Mouse (Mus musculus): ENCODE measurements around the gene Ap2b1.
A peak's percentile ranks its signal among the peaks of the same experiment; 100 is the strongest.
"Not testable (repeated sequence)": the region's sequence is repeated elsewhere in the genome, so short reads cannot be mapped to it uniquely, and the experiment has no call there.

Ap2b1 gene

DNA sequence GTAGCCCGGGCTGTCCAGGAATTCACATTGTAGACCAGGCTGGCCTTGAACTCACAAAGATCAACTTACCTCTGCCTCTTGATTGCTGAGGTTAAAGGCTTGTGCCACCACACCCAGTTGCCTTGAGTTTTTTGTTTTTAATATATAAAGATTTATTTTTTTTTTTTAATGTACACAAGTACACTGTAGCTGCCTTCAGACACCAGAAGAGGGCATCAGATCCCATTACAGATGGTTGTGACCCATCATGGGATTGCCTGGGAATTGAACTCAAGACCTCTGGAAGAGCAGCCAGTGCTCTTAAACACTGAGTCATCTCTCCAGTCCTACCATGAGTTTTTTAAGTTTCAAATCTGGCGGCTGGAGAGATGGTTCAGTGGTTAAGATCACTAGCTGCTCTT lies 2.6 kb downstream of the Ap2b1 start:
- no peak for DNase-seq (ENCODE audit: low spot score)

DNA sequence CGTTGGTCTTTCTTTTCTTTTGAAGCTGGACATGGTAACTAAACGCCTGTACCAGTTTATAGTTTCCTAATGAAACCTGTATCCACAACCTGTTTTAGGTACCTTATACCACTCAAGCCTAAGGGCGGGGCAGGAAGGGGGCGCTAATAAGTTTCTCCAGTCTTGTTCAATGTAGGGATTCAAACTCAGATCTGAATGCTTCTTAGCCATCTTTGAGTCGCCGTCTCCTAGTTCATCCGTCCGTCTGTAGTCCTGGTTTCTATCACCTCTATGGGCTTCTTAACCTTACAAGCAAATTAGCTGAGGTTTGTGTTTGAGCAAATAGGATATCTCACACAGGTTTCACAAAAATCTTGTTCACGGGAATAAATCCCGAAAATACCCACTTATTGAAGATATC lies 3.3 kb downstream of the Ap2b1 start:
- no peak for DNase-seq (ENCODE audit: low spot score)

GRCm38 (mm10) chr11:83302526-83303251 lies 3.9 kb downstream of the Ap2b1 start, which contains the start of gene Pex12:
Gene Pex12 (minus strand): TSS chr11:83302586.
- DNase-seq (ENCODE audit: low spot score) = peak; percentile 96

DNA sequence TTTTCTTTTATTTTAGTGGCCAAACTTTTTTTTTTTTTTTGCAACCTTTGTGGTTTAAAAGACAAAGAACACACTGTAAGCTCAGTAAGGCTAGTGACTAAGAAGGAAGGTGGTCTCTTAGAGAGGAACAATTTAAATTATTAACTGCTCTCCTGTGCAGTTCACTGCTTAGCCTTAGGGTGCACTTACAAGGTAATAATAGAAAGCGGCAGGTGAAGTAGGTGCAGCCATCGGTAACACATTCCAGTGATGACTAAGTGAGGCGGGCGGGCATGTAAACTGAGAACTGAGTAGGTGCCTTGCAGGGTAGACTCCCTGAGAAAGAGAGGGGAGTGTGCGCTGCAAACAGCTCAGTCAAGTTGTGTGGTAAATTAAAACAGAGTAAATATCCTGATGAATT lies 4.9 kb downstream of the Ap2b1 start:
- DNase-seq (ENCODE audit: low spot score) = no peak

GRCm38 (mm10) chr11:83304485-83304884 lies 5.7 kb downstream of the Ap2b1 start:
- DNase-seq (ENCODE audit: low spot score) = no peak

GRCm38 (mm10) chr11:83306700-83307253 lies 8.0 kb downstream of the Ap2b1 start:
- DNase-seq (ENCODE audit: low spot score) = no peak

DNA sequence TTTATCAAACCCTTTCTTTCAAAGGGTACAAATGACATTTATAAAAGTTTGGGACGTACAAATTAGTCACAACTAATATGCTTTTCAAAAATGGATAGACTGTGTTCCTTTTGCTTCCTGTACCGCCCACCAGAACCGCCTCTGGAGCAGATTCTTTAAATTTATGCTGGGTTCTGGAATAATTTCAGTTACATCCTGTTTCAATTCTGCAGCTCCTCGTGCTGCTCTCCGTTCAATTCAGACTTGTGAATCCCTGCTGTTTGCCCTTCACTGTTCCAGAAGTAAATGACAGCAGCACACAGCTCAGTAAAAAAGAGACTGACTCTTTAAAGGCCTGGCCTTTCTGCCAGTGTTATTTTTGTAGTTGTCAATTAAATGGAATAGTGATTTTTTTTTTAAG lies 13.6 kb downstream of the Ap2b1 start:
- DNase-seq (ENCODE audit: low spot score) = no peak

GRCm38 (mm10) chr11:83319048-83319447 lies 20.2 kb downstream of the Ap2b1 start:
- no peak for DNase-seq (ENCODE audit: low spot score)

GRCm38 (mm10) chr11:83326692-83327091 lies 27.9 kb downstream of the Ap2b1 start:
- DNase-seq (ENCODE audit: low spot score) = not testable (repeated sequence)

GRCm38 (mm10) chr11:83327427-83327826 lies 28.6 kb downstream of the Ap2b1 start:
- peak; percentile 75 for DNase-seq (ENCODE audit: low spot score)

DNA sequence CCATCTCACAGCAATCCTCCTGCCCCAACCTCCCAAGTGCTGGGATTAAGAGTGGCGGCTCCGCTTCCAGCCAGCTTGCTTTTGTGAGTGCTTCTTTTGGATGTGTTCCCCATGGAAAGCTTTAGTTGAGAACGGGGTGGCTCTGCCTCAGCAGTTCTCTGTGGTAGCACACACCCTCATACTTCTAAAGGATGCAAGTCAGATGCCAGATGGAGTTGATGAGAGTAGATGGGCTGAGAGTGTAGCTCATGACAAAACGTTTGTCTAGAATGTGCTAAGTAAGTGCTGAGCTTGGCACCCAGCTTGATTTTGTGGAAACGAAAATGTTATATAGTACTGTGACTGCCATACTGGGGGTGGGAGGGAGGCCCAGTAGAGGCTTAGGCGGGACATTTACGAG lies 37.0 kb downstream of the Ap2b1 start:
- DNase-seq (ENCODE audit: low spot score) = no peak

DNA sequence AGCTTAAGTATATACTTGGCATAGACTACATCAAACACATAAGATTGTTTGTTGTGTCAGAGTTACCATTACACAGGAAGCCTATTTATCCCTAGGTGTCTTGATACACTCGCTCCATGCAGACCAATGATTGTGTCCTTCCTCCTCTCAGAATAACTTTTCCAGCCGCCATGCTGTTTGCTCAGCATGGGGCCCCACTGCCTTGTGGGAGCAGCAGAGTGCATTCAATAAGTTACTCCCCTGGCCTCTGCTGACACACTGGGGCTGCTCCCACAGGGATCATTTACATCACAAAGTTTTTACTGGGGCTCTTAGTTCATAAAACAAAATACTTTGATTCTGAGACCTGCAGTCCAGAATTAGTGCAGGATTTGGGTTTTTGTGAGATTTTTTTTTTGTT lies 40.9 kb downstream of the Ap2b1 start:
- no peak for DNase-seq (ENCODE audit: low spot score)

- DNase-seq (ENCODE audit: low spot score) = no peak
These were observed 43.0 kb downstream of the Ap2b1 start for GRCm38 (mm10) chr11:83341716-83342245.

GRCm38 (mm10) chr11:83355428-83355827 lies 56.6 kb downstream of the Ap2b1 start:
- no peak for DNase-seq (ENCODE audit: low spot score)

DNA sequence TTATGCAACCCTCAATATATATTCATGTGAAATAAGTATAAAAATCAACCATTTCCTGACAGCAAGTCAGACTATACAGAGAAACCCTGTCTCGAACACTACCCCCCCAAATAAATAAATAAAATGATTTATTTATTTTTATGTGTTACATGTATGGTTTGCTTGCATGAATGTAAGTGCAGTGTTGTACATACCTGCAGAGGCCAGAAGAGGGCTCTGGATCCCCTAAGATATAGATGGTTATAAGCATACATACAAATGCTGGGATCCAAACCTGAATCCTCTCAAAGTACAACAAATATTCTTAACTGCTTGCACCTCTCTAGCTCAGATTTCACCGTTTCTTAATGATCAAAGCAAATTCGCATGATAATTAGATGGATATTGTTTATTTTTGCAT lies 58.6 kb downstream of the Ap2b1 start:
- DNase-seq (ENCODE audit: low spot score) = no peak

DNA sequence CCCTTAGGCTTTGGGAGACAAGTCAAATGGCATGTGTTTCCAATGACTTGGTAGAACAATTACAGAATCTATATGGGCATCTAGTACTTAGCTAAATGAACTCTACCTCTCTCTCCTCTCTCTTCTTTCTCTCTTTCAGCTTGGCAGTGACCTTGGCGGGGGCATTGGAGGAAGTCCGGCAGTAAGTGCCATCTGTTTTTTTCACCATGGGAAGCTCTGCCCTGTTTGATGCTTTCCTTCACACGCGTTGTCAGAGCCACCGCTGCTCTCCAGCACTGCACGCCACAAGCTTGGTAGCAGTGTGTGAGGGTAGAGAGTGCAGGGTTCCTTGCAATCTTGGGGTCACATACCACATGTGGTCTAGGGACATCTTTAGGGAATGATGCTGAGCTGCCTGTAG lies 65.8 kb downstream of the Ap2b1 start:
- DNase-seq (ENCODE audit: low spot score) = no peak

GRCm38 (mm10) chr11:83371267-83371666 lies 72.4 kb downstream of the Ap2b1 start:
- DNase-seq (ENCODE audit: low spot score) = no peak

DNA sequence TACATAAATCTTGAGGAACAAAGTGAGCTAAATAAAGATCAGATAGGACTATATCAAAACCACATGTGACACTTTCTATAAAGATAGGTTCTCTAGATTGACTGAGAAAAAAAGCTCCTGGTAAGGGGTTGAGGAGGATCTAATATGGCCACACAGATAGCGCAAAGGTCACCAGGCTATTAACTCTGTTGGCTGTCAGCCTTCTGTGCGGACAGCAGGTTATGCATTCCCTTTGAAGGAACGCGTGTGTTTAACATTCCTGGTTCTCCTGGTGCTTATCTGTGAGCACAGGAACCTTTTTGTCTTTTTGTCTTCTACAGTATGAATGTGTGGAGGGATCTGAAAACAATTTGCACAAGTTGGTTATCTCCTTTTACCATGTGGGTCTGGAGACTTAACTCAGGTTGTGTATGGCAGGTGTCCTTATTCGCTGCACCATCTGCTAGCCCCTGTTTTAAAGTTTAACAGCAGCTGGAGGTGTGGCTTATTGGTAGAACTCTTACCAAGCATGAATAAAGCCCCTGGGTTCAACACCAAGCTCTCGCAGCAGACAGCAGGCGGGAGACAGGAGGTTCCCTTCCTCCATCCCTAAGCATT lies 81.0 kb downstream of the Ap2b1 start:
- DNase-seq (ENCODE audit: low spot score) = no peak

DNA sequence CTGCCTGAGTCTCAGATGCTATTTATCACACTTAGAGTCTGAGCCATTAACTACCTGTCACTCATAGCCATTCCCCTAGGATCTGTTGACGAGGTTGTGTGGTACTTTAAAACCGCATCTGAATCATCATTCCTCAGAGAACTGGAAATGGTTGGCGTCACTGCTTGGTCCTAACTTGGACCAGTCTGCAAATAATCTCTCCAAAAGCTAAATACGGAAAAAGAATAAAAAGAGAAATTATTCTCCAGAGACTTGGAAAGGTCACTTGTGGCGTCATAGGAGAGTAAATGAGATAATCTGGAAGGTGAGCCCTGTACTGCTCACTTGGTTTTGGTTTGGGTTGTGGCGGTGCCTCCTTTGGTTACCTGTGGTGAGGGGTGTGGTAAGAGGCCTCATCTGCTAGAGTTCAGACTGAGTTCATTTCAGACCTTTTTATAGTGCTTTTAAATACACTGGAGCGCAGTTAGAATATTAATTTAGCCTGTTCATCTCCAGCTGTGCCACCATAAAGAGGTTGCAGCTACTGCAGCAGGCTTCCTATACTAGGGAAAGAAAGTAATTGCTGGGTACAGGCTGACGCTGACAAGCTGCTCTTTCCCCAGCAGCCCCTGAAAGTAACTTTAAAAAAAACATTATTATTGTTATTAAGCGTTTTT lies 84.2 kb downstream of the Ap2b1 start:
- DNase-seq (ENCODE audit: low spot score) = no peak

GRCm38 (mm10) chr11:83383532-83383887 lies 84.7 kb downstream of the Ap2b1 start:
- no peak for DNase-seq (ENCODE audit: low spot score)

DNA sequence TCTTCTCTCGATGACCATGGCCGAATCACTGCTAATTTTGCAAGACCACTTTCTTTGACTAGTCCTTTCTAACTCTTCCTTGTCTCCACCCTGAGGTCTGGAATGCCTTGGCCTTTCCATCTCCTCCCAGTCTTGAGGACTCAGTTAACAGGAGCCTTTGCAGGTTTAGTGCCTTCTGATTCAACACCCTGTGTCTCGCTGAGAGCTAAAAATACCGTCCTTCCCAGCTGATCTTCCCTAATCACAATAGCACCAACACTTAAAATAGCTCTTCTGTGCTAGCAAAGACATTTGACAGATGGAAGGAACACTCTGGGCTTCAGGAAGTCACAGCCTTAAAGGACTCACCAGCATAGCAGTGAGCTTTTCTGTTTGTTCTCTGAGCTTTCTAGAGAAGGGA lies 94.2 kb downstream of the Ap2b1 start:
- DNase-seq (ENCODE audit: low spot score) = no peak

GRCm38 (mm10) chr11:83394802-83395439 lies 96.1 kb downstream of the Ap2b1 start:
- DNase-seq (ENCODE audit: low spot score) = no peak

All from testis, postnatal 10 days (tissue).